9 mouse cellular contexts compared by ENCODE assay signal in the genomic region with DNA sequence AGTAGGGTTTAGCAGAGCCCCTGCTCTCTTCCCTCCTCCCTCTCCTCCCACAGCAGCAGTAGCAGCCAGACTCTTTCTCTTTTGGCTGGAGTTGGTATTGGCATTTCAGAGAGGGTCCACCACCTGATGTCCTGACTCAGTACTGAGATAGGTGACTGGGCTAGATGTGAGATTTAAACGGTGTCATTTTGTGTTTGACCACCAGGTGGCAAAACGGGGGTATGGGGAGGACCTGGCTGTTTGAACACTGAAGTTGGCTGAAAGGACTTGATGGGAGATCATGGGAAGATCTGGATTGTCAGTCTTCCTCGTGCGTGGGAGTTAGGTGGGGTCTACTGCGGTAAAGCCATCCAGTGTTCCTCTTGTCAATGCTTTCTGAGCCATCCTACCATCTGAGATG. TPM values are rescaled to one million over a fixed set of nuclear protein-coding genes. Genes with fewer than 3 reads are reported as not detected.
DNase-seq lines count a peak whose midpoint lies in the region; ATAC-seq and TF ChIP-seq lines count a peak whose summit lies in the region.
"Had no signal": no experiment of that assay in that cellular context is flagged by ENCODE, and none has a peak within 500 bp of the region (broad histone marks: within the 10 kb centered on the region; RNA-seq: fewer than 3 reads in every experiment).

No protein-coding gene starts in this region.

- no peak overlapping the region for H3K27ac ChIP-seq in kidney, adult 2 months (ENCODE audit: insufficient read depth, low read depth, low read length)
- no peak overlapping the region for H3K27ac ChIP-seq in kidney, embryonic 16.5 days (ENCODE audit: low read length)
- no peak overlapping the region for H3K27ac ChIP-seq in ES-E14 (ENCODE audit: insufficient read depth, low read depth, low read length, poor library complexity, severe bottlenecking)
- H3K27ac ChIP-seq: lung, embryonic 15.5 days had no signal

- H3K4me3 ChIP-seq in kidney, adult 2 months (ENCODE audit: insufficient read depth, low read depth, low read length), result no peak overlapping the region
- no peak overlapping the region for H3K4me3 ChIP-seq in kidney, embryonic 16.5 days (ENCODE audit: low read length)
- no peak overlapping the region for H3K4me3 ChIP-seq in ES-E14 (ENCODE audit: insufficient read depth in 1 of 2, low read depth in 1 of 2, low read length in 2 of 2, poor library complexity in 1 of 2, severe bottlenecking in 1 of 2)
- H3K4me3 ChIP-seq: lung, embryonic 15.5 days had no signal

- TF ChIP-seq CTCF in kidney, adult 2 months (conservative IDR thresholded peaks at IDR 0.05; ENCODE audit: insufficient read depth, insufficient read length, low read depth, low read length), result peak; percentile 72

- peaks cover 2% of the 10 kb centered on the region; the same call in 1 of the 2 replicates for H3K4me1 ChIP-seq in kidney, adult 2 months (ENCODE audit: control insufficient read depth, insufficient read depth, low read length)
- H3K4me1 ChIP-seq in kidney, embryonic 16.5 days (ENCODE audit: insufficient read depth, low read length), result no peaks in the 10 kb centered on the region
- peaks cover 2 to 5% of the 10 kb centered on the region in 2 experiments; a peak in 1 of 4 replicates for H3K4me1 ChIP-seq in ES-E14 (ENCODE audit: control insufficient read depth in 2 of 2, insufficient read depth in 2 of 2, low read length in 2 of 2, poor library complexity in 1 of 2)

- H3K4me2 ChIP-seq in kidney, embryonic 16.5 days (replicated peaks; ENCODE audit: low read depth, low read length), result no peak overlapping the region
- H3K4me2 ChIP-seq: lung, embryonic 15.5 days had no signal

- no peaks in the 10 kb centered on the region for H3K36me3 ChIP-seq in kidney, adult 2 months (ENCODE audit: control insufficient read depth, insufficient read depth, low read length)
- H3K36me3 ChIP-seq in kidney, embryonic 16.5 days (ENCODE audit: insufficient read depth, low read length), result peaks cover 33% of the 10 kb centered on the region
- peaks cover 20% of the 10 kb centered on the region for H3K36me3 ChIP-seq in ES-E14 (ENCODE audit: control insufficient read depth, insufficient read depth, low read length, poor library complexity, severe bottlenecking)

- no peaks in the 10 kb centered on the region for H3K9me3 ChIP-seq in kidney, embryonic 16.5 days (ENCODE audit: low read length)
- no peaks in the 10 kb centered on the region for H3K9me3 ChIP-seq in ES-E14 (ENCODE audit: control insufficient read depth, insufficient read depth, low read depth, low read length)
- H3K9me3 ChIP-seq: lung, embryonic 15.5 days had no signal

- WGBS in kidney, adult 2 months, result 16% methylated on average over 5 of the region's 5 CpGs
- 32% methylated on average over 5 of the region's 5 CpGs for WGBS in kidney, embryonic 16.5 days

- TF ChIP-seq POLR2A in kidney, adult 2 months (IDR thresholded peaks at IDR 0.05; ENCODE audit: low read depth, low read length), result no peak

- DNase-seq in kidney, adult 2 months, result peak; percentile 40
- peak; percentile 40 for DNase-seq in ES-E14 (ENCODE audit: low read depth, low spot score)
- peak; percentile 76 for DNase-seq in cerebellum, adult 11-12 months
- peak; percentile 60 for DNase-seq in kidney, postnatal 10 days
- DNase-seq in lung, postnatal 14 days, result peak; percentile 64
- peak; percentile 74 for DNase-seq in testis, postnatal 10 days (ENCODE audit: low spot score)

- in situ Hi-C loops in ES-E14 (cut with MboI; ENCODE audit: low sequenced_read_pairs in 2 of 2, unreplicated experiment in 2 of 2), result no loop called here

- H3K27me3 ChIP-seq in kidney, adult 2 months (replicated peaks; ENCODE audit: control insufficient read depth, insufficient read depth, low read length), result no peaks in the 10 kb centered on the region
- no peaks in the 10 kb centered on the region for H3K27me3 ChIP-seq in kidney, embryonic 16.5 days (ENCODE audit: insufficient read depth, low read length)
- H3K27me3 ChIP-seq: lung, embryonic 15.5 days had no signal

- H3K9ac ChIP-seq in kidney, embryonic 16.5 days (replicated peaks; ENCODE audit: low read length), result no peak overlapping the region
- H3K9ac ChIP-seq in ES-E14 (ENCODE audit: insufficient read depth, low read depth, low read length, poor library complexity, severe bottlenecking), result no peak overlapping the region
- H3K9ac ChIP-seq: lung, embryonic 15.5 days had no signal

- no peak for ATAC-seq in kidney, embryonic 16.5 days (ENCODE audit: low FRiP score, low TSS enrichment)
- peak; percentile 74 for ATAC-seq in frontal cortex, adult (ENCODE audit: low TSS enrichment)

TF ChIP-seq in ES-E14, 5 proteins besides CTCF, POLR2A, EP300 and RAD21:
- TF ChIP-seq ZC3H11A (IDR thresholded peaks at IDR 0.05; ENCODE audit: borderline replicate concordance, low read depth, low read length), result no peak; the same call in 1 of the 2 replicates

RNA-seq across cellular contexts. Expression of a gene that starts 10.7 kb away (rescaled TPM):
- polyA plus RNA-seq in kidney, adult 2 months (2012; rRNA removed), result 127 and 129 TPM in 2 replicates
- polyA plus RNA-seq in kidney, embryonic 16.5 days (2015; fragmentation: Nextera tagmentation; extraction: Ambion mirVana), result 167 and 168 TPM in 2 replicates
- total RNA-seq in ES-E14 (2012; rRNA removed), result 216 and 219 TPM in 2 replicates

RNA-seq across cellular contexts. Expression of a gene that starts 13.4 kb away (rescaled TPM):
- 0.10 and 0.67 TPM in 2 replicates for polyA plus RNA-seq in kidney, adult 2 months (2012; rRNA removed)
- 0.14 and 0.36 TPM in 2 replicates for polyA plus RNA-seq in kidney, embryonic 16.5 days (2015; fragmentation: Nextera tagmentation; extraction: Ambion mirVana)
- total RNA-seq in ES-E14 (2012; rRNA removed), result 5.2 and 5.3 TPM in 2 replicates

RNA-seq across cellular contexts. Expression of a gene that starts 15.9 kb away (rescaled TPM):
- 1.1 and 1.2 TPM in 2 replicates for polyA plus RNA-seq in kidney, adult 2 months (2012; rRNA removed)
- polyA plus RNA-seq in kidney, embryonic 16.5 days (2015; fragmentation: Nextera tagmentation; extraction: Ambion mirVana), result 8.0 and 9.9 TPM in 2 replicates
- 0.89 and 1.2 TPM in 2 replicates for total RNA-seq in ES-E14 (2012; rRNA removed)

RNA-seq across cellular contexts. Expression of a gene that starts 33.8 kb away (rescaled TPM):
- polyA plus RNA-seq in kidney, adult 2 months (2012; rRNA removed), result 3.8 and 4.6 TPM in 2 replicates
- 69.5 and 71.1 TPM in 2 replicates for polyA plus RNA-seq in kidney, embryonic 16.5 days (2015; fragmentation: Nextera tagmentation; extraction: Ambion mirVana)
- total RNA-seq in ES-E14 (2012; rRNA removed), result 32.2 and 35.5 TPM in 2 replicates
